Mouse (Mus musculus) heart, postnatal 25 days (tissue): ENCODE results near the gene Ly75. TPM values are rescaled to one million over a fixed set of nuclear protein-coding genes. Genes with fewer than 3 reads are reported as not detected.

Experiments
- DNase-seq: peaks from one replicate; pipeline ENCODE4 v3.0.0; 2022; ENCODE audit warnings: low spot score
- intact Hi-C: fragments of 180-260 bp; cut with DNase I; formaldehyde crosslinking; loops from one replicate; pipeline ENCODE4 v1.15.1; 2025
- total RNA-seq, 2 experiments: library from RNA; stranded (reverse); gene quantifications; 2 replicates each; pipeline ENCODE4 v1.2.3; 2021

The Ly75 gene
- under 1 TPM; 0.61 to 0.75 TPM for total RNA-seq

- intact Hi-C loops, result no loop called here
- DNase-seq, result peak; percentile 67
These were observed at the start of gene Ly75 for GRCm38 (mm10) chr2:60382858-60383669. Gene Ly75, minus strand, starts transcription at chr2:60383303.

GRCm38 (mm10) chr2:60430315-60431021 is 47.4 kb upstream of the Ly75 start:
- intact Hi-C loops, result no loop called here
- DNase-seq, result no peak

- intact Hi-C loops, result loop anchor here (2.0 to 10.0 kb wide), 3 partner anchors 463 to 873 kb away; no protein-coding TSS in a partner anchor
- peak; percentile 6 for DNase-seq
These were observed 35.0 kb upstream of the Ly75 start for GRCm38 (mm10) chr2:60418075-60418474.

- intact Hi-C loops, result loop anchor here (10.0 kb wide), 2 partner anchors 460 to 870 kb away; no protein-coding TSS in a partner anchor
- no peak for DNase-seq
These were observed 31.2 kb upstream of the Ly75 start for GRCm38 (mm10) chr2:60414334-60414733.

GRCm38 (mm10) chr2:60413006-60413650 is 30.0 kb upstream of the Ly75 start:
- DNase-seq, result no peak
- intact Hi-C loops, result loop anchor here (10.0 kb wide), 2 partner anchors 458 to 868 kb away; no protein-coding TSS in a partner anchor

GRCm38 (mm10) chr2:60411181-60411580 is 28.1 kb upstream of the Ly75 start:
- intact Hi-C loops, result loop anchor here (10.0 kb wide), 2 partner anchors 456 to 866 kb away; no protein-coding TSS in a partner anchor
- DNase-seq, result no peak

GRCm38 (mm10) chr2:60409989-60410763 is 27.1 kb upstream of the Ly75 start:
- intact Hi-C loops, result loop anchor here (10.0 kb wide), 2 partner anchors 455 to 865 kb away; no protein-coding TSS in a partner anchor
- no peak for DNase-seq

GRCm38 (mm10) chr2:60409194-60409593 is 26.1 kb upstream of the Ly75 start:
- no peak for DNase-seq
- intact Hi-C loops, result no loop called here

GRCm38 (mm10) chr2:60407387-60407786 is 24.3 kb upstream of the Ly75 start:
- DNase-seq, result no peak
- intact Hi-C loops, result no loop called here

GRCm38 (mm10) chr2:60405431-60405830 is 22.3 kb upstream of the Ly75 start:
- DNase-seq, result no peak
- intact Hi-C loops, result no loop called here

GRCm38 (mm10) chr2:60404763-60405162 is 21.7 kb upstream of the Ly75 start:
- DNase-seq, result no peak
- intact Hi-C loops, result no loop called here

- intact Hi-C loops, result no loop called here
- no peak for DNase-seq
These were observed 18.6 kb upstream of the Ly75 start for GRCm38 (mm10) chr2:60401694-60402093.

GRCm38 (mm10) chr2:60393786-60394185 is 10.7 kb upstream of the Ly75 start:
- DNase-seq, result no peak
- intact Hi-C loops, result no loop called here

GRCm38 (mm10) chr2:60392286-60392685 is 9.2 kb upstream of the Ly75 start:
- intact Hi-C loops, result no loop called here
- DNase-seq, result no peak

GRCm38 (mm10) chr2:60387363-60387762 is 4.3 kb upstream of the Ly75 start:
- intact Hi-C loops, result no loop called here
- no peak for DNase-seq

GRCm38 (mm10) chr2:60386835-60387234 is 3.7 kb upstream of the Ly75 start:
- intact Hi-C loops, result no loop called here
- DNase-seq, result no peak

GRCm38 (mm10) chr2:60384763-60385085 is 1.6 kb upstream of the Ly75 start:
- peak; percentile 14 for DNase-seq

GRCm38 (mm10) chr2:60384083-60384762 is 1.1 kb upstream of the Ly75 start:
- intact Hi-C loops, result no loop called here
- DNase-seq, result no peak

More at GRCm38 (mm10) chr2:60384763-60385085, 1.6 kb upstream of the Ly75 start:
- intact Hi-C loops, result no loop called here

- no peak for DNase-seq
- intact Hi-C loops, result no loop called here
These were observed 757 bp downstream of the Ly75 start for GRCm38 (mm10) chr2:60382346-60382745.
